Mouse (Mus musculus) spleen, adult 2 months (tissue): ENCODE data around the gene Slc37a1. TPM values are rescaled to one million over a fixed set of nuclear protein-coding genes. Genes with fewer than 3 reads are reported as not detected.

Experiments used
- DNase-seq, 2 experiments: peaks; one replicate each; pipeline versions ENCODE4 v3.0.0 to v3.0.0-alpha.2; 2012 to 2021; ENCODE audit warnings: low spot score in 2 of 2, low read depth in 1 of 2
- H3K27ac ChIP-seq: fragments of 200-500 bp; 2 replicates; pipeline ENCODE4 v1.5.1; 2012; ENCODE audit warnings: low read length, inconsistent platforms; ENCODE audit not compliant: insufficient read depth
- H3K27me3 ChIP-seq: fragments of 200-500 bp; 2 replicates; pipeline ENCODE4 v1.6.1; 2012; ENCODE audit warnings: mild to moderate bottlenecking, moderate library complexity, low read length, inconsistent platforms; ENCODE audit not compliant: control insufficient read depth, insufficient read depth
- H3K36me3 ChIP-seq: fragments of 200-500 bp; 2 replicates; pipeline ENCODE4 v1.6.1; 2012; ENCODE audit warnings: mild to moderate bottlenecking, low read length, inconsistent platforms; ENCODE audit not compliant: control insufficient read depth, insufficient read depth
- H3K4me1 ChIP-seq: fragments of 200-500 bp; 2 replicates; pipeline ENCODE4 v1.6.1; 2011; ENCODE audit warnings: inconsistent platforms; ENCODE audit not compliant: control insufficient read depth, insufficient read depth, insufficient read length
- H3K4me3 ChIP-seq: fragments of 200-500 bp; 2 replicates; pipeline ENCODE4 v1.5.1; 2011; ENCODE audit warnings: mild to moderate bottlenecking, inconsistent platforms; ENCODE audit not compliant: insufficient read depth, insufficient read length; ENCODE audit errors: extremely low read depth
- CTCF ChIP-seq: fragments of 200-500 bp; IDR thresholded peaks from 2 replicates; pipeline ENCODE4 v1.5.1; 2011; ENCODE audit warnings: mild to moderate bottlenecking, inconsistent platforms; ENCODE audit not compliant: insufficient read depth, insufficient read length, insufficient replicate concordance; ENCODE audit errors: extremely low read depth
- POLR2A ChIP-seq: fragments of 200-500 bp; IDR thresholded peaks from 2 replicates; pipeline ENCODE4 v1.6.1; 2011; ENCODE audit warnings: low read depth, low read length, inconsistent platforms
- WGBS: fragments of 180-500 bp; shearing (Covaris S2); methylation state at CpG from one replicate; pipeline ENCODE4 v1.1.7; 2018; 5-methylcytosine and 5-hydroxymethylcytosine counted together
- polyA plus RNA-seq: library from polyadenylated mRNA; depleted of rRNA; stranded (reverse); fragments of >200 nt; gene quantifications from 2 replicates; pipeline ENCODE4 v1.2.3, GENCODE M21; 2012; rRNA removed

The Slc37a1 gene
- polyA plus RNA-seq, 1 experiment = 26.2 TPM

- TF ChIP-seq CTCF (no peak), POLR2A (no peak)
- Histone ChIP-seq H3K27me3 (no peaks in the 10 kb centered on the region), H3K4me3 (no peak overlapping the region), H3K27ac (no peak overlapping the region), H3K4me1 (no peaks in the 10 kb centered on the region), H3K36me3 (no peaks in the 10 kb centered on the region)
- 72% methylated on average over 2 of the region's 2 CpGs for WGBS
- DNase-seq = no peak
Measured at GRCm38 (mm10) chr17:31393811-31394210, 107.2 kb downstream of the Slc37a1 start.

- H3K36me3 ChIP-seq = no peaks in the 10 kb centered on the region
- H3K4me1 ChIP-seq = no peaks in the 10 kb centered on the region
- no peaks in the 10 kb centered on the region for H3K27me3 ChIP-seq
- H3K4me3 ChIP-seq = no peak overlapping the region
- TF ChIP-seq POLR2A (no peak), CTCF (no peak)
- WGBS = 90% methylated on average over 6 of the region's 6 CpGs
- H3K27ac ChIP-seq = no peak overlapping the region
- DNase-seq = no peak
Measured at GRCm38 (mm10) chr17:31400294-31400693, 113.7 kb downstream of the Slc37a1 start.

Other genes starting within 250 kb of the Slc37a1 start
- gene Abcg1, start 229.1 kb upstream of the Slc37a1 start, polyA plus RNA-seq = 29.0 and 33.1 TPM in 2 replicates
- not detected in 2 replicates for gene Tff3, start 157.1 kb upstream of the Slc37a1 start, polyA plus RNA-seq
- gene Tff2, start 142.5 kb upstream of the Slc37a1 start, polyA plus RNA-seq = 214 and 330 TPM in 2 replicates
- not detected in 2 replicates for gene Tff1, start 121.5 kb upstream of the Slc37a1 start, polyA plus RNA-seq
- 0.11 and 0.19 TPM in 2 replicates for gene Tmprss3, start 87.8 kb upstream of the Slc37a1 start, polyA plus RNA-seq
- 12.5 and 15.0 TPM in 2 replicates for gene Ubash3a, start 78.9 kb upstream of the Slc37a1 start, polyA plus RNA-seq
- 0.08 and 0.13 TPM in 2 replicates for gene Rsph1, start 9.4 kb upstream of the Slc37a1 start, polyA plus RNA-seq
- 0.77 and 1.3 TPM in 2 replicates for gene Pde9a, start 99.4 kb downstream of the Slc37a1 start, polyA plus RNA-seq
- gene Wdr4, start 233.2 kb downstream of the Slc37a1 start, polyA plus RNA-seq = 24.5 and 24.9 TPM in 2 replicates
- gene Ndufv3, start 233.3 kb downstream of the Slc37a1 start, polyA plus RNA-seq = 42.7 and 54.3 TPM in 2 replicates